Mouse (Mus musculus): ENCODE measurements around the gene Cyp27a1.

Gene Cyp27a1
- long read RNA-seq, experiment 1, partial matches to known transcripts = 1 of 6 reads
- long read RNA-seq, experiment 1, other reads (novel, unspliced or antisense) = 2 of 6 reads
- long read RNA-seq, experiment 2, partial matches to known transcripts = 0 of 5 reads
- long read RNA-seq, experiment 2, other reads (novel, unspliced or antisense) = 2 of 5 reads

DNA sequence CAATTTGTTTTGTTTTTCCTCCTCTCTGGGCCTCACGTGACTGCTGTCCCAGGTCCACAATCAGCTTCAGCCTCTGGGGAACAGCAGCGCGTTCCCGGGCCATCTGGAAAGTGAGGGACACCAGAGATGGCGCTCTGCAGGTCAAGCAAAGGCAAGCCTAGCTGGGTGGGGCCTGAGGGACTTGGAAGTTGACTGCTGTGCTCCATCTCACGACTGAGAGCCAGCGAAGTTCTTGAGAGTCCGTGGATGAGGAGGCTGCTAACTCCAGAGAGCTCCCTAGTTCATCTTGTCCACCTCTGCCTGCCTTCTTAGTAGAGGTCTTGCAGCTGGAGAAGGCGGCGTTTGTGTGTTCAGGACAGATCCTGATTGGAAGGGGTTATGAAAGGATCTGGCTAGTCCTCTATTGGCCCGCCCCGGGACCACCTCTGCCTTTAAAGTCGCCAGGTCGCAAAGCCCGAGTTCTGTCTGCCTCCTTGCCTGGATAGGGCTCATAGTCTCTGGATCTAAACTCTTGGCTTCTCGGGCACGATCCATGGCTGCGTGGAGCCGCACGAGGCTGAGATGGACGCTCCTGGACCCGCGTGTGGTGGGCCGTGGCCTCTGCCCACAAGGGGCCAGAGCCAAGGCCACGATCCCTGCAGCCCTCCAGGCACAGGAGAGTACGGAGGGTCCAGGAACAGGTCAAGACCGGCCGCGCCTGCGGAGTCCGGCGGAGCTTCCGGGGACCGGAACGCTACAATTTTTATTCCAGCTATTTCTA, at the start of gene Cyp27a1:
TSS of gene Cyp27a1 (plus strand) at position 476 of the 760 bp plus-strand sequence.
- intact Hi-C loops (cut with DNase I) = loop anchor here (10.0 kb wide), 1 partner anchor 78 kb away; no protein-coding TSS in a partner anchor

DNA sequence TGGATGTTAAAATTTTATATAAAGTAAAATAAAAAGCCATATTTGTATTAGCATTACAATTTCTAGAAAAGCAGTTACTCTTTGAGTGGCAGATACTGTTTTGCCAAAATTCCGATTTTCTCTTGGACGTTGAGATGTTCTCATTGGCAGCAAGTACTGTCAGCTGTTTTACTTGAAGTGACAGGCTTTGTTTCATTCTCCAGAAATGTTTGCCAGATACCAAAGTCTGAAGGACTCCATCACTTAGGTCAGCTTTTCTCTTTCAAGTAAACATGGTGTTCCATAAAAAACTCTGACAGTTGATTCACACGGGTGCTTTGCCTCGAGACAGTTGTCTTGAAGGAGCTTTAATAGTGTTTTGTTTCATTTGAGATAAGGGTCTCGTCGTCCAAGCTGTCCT, 48.2 kb upstream of the Cyp27a1 start:
- intact Hi-C loops (cut with DNase I) = no loop called here

DNA sequence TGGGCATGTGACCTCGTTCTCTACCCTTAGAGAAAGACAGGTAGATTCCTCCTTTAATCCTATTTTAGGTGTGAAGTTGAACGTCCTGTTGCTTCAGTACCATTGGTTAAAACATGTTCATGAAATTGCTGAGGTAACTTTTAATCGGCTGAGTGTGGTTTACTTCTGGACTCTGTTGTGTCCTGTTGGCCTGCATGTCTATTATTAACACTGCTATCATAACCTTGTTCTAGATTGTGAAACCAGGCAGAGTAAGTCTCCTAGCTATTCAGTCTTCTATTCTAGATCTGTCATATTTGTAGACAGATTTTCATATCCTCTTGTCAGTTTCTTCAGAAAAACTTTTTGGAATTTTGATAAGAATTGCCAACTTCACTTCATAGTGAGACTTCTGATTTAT, 45.0 kb upstream of the Cyp27a1 start:
- intact Hi-C loops (cut with DNase I) = no loop called here

DNA sequence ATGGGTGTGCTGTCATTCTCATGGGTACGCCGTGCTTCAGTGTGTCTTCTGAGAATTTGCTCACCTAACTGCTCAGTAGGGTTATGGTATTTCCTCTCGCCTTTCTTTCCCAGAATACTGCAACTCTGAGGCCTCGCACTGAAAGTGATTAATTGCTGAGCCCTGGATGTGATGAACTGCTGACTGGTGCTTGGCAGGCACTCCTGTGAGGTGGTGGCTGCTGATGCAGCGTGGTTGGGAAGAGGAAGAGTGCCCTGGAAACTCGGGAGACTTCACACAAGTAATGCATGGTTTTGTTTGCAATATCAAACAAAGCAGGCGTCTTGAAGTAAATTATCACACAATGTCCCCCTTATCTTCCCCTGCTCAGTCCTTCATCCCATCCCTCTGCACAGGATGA, 40.6 kb upstream of the Cyp27a1 start:
- intact Hi-C loops (cut with DNase I) = no loop called here

DNA sequence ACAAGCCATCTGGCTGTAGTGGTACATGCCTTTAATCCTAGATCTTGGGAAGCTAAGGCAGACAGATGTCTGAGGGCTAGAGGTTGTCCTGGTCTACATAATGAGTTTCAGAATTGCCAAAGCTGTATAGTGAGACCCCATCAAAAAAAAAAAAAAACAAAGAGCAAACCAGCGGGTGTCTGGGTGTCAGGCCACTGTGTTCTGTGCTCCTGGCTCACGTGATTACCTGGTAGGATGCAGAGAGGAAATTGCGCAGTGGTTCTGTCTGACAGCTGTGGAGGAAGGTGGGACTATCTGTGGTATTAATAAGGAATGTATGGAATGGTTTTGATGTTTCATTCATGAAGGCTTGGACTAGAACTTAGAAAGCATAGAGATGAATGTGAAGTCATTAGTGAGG, 36.5 kb upstream of the Cyp27a1 start:
- intact Hi-C loops (cut with DNase I) = no loop called here

DNA sequence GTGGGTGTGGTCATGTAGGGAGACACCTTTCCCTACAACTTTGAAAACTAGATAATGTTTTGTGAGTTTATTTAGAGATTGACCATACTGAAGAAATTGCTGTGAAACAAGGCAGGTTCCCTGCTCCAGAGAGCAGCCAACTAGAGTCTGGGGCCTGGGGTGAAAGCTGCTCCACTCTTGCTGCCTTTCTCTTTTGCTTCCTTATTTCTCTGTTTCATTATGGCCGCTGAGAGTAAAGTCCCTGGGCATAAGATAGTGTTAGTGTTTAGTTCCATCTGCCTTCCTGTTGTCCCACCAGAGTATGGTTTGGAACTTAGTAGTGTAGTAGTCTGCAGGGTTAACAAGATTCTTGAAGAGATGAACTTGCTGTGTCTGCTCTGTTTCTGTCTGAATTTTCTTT, 35.5 kb upstream of the Cyp27a1 start:
- intact Hi-C loops (cut with DNase I) = no loop called here

DNA sequence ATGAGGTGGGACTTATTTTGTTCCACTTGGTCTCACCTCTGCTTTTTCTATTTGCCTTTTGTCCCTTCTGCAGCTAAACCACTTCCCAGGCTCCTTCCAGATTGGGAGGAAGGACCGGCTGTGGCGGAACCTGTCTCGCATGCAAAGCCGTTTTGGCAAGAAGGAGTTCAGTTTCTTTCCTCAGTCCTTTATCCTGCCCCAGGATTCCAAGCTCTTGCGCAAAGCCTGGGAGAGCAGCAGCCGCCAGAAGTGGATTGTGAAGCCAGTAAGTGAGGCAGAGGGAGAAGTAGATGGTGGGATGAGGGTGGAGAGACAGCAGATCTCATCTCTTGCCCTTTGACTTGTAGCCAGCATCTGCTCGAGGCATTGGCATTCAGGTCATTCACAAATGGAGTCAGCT, 26.2 kb upstream of the Cyp27a1 start:
- intact Hi-C loops (cut with DNase I) = no loop called here

DNA sequence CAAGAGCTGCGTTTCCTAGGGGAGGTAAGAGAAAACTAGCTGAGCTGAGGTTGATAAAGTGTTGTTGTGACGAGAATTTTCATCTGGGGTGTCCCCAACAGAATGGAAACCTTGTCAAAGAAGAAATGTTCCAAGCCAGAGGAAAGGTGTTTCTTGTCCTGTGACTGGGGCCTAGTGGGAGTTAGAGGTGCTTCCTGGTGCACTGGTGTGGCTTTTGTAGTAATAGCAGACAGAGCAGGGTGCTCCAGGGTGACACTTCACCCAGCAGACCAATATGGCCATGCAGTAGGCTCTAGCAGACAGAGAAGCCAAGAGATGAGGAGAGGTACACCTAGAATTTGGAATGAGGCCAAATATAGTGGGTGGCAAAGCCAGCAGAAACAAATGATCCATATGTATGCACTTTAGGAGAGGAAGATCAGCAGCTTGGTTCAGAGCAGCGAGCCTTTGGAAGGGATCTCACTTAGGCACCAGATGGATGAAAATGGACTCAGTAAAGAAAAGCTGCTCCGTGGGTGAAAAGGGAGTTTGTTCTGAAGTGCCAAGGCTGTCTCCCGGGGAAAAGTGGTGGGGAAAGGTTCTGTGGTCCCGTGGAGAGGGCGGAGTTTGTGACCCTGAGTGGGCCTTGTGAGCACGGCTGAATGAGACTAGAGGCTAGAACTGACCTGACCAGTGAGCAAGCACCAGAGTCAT, 19.3 kb upstream of the Cyp27a1 start:
- intact Hi-C loops (cut with DNase I) = no loop called here

DNA sequence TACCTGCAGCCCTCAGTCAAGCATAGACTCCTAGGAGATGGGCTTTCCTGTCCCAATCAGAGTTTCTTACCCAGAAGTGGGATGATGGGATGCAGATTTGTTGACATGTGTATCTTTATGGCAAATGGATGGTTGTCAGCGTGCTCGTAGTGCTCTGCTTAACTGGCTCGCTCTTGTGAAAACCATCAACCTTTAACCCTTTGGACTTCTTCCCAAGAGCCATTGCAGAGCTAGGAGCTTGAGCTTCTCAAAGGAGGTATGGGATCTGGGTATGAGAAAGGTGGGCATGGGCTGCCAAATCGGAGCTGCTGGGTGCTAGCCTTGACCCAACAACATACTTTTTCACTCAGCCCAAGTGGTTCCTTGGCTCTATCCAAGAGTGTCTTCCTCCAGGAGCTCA, 17.5 kb upstream of the Cyp27a1 start:
- intact Hi-C loops (cut with DNase I) = no loop called here

DNA sequence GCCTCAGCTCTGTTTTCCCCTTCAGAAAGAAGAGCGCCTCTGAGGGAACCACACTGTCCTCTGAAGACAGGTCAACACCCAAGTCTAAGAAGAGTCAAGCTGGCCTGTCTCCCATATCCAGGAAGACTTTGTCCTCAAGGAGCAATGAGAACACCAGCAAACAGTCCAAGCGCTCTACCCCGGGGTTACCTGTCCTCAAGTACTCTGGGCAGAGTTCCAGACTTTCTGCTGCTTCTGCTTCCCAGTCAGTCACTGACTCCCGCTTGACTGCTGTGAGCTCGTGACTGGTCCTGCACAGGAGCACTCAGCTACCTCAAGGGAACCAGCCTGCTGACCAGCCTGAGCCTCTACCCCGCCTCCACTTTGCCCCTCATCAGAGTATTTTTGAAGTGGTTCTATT, 16.0 kb upstream of the Cyp27a1 start:
- intact Hi-C loops (cut with DNase I) = no loop called here

DNA sequence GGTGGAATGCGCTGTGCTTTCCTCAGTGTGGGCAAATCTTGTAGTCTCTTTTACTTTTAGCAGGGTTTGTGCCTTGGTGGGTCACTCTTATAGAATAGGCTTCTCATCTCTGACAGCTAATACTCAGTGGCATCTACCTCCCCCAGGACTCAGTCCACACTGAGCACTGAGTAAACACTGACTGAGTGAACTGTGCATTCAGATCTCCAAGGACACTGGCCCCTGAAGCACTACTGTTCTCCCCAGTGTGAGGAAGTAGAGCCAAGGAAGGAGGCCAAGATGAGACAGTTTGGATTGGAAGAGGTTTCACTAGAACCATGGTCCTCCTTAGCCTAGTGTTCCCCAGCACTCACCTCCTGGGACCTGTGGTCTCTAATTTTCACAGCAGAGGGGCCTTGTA, 15.0 kb upstream of the Cyp27a1 start:
- intact Hi-C loops (cut with DNase I) = no loop called here

DNA sequence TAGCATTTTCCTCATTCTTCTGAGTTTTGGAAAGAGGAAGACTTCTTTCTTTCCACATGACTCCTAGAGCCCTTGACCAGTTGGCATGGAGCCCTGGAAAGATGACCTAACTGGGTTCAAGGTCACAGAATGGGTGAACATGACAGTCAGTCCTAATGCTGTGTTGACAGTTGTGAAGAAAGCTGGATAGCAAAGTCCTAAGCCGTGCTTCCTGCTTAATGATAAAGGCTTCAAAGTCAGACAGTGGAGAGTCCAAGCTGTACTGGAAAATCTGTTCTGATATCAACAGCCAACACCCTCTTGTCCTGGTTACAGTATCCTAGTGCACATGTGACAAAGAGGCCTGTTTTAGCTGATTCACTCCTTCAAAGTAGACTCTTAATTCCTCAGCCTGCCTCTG, 14.6 kb upstream of the Cyp27a1 start:
- intact Hi-C loops (cut with DNase I) = no loop called here

DNA sequence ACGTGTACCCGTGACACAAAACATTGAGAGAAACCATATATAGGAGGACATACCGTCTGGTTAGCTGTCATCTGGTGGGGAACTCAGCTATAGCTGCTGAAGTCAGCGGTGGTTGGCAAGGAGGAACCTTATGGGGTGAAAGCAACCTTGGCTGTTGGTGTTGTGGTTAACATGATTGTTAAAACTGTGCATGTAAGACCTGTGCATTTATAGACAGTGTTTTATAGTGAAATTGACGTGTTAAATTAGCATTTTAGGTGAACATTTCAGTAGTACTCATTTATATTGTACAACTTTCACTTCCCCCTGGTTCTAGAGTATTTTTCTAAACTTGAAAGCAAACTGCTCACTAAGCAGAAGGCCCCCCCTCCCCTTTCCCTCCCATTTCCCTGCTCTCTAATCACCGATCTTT, 11.2 kb upstream of the Cyp27a1 start:
- intact Hi-C loops (cut with DNase I) = no loop called here

DNA sequence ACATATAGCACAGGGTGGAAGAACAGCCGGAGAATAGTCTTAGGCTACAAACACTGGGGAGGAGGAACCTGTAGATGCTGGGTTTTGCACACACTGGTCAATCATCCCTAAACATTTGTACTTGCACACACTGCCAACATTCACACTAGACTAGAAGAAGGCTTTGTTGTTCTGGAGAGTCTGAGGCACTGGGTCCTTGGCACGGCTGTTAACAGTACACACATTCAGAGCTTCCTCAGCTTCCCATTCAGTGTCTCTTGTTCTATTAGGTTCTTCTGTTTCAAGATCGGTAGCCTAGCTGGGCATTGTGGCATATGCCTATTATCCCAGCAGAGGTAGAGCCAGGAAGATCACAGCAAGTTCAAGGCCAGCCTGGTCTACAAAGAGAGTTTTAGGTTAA, 9.2 kb upstream of the Cyp27a1 start:
- intact Hi-C loops (cut with DNase I) = no loop called here

DNA sequence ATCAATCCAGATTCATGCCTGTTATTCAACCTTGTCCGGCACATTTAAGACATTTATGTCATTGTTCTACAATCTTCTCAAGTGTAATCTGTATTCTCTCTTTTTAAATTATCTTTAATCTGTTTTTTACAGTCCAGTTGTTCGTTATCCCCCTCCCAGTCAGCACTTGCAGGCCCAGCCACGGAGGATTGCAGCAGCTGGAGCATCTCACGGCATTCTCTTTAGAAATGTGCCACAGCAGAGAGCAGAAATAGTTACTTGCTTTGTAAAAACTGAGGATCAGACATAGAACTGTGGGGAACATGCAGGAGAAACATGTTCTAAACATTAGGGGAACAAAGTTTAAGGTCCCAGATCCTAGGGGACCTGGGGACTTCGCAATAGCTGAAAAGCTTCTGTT, 8.4 kb upstream of the Cyp27a1 start:
- intact Hi-C loops (cut with DNase I) = no loop called here

DNA sequence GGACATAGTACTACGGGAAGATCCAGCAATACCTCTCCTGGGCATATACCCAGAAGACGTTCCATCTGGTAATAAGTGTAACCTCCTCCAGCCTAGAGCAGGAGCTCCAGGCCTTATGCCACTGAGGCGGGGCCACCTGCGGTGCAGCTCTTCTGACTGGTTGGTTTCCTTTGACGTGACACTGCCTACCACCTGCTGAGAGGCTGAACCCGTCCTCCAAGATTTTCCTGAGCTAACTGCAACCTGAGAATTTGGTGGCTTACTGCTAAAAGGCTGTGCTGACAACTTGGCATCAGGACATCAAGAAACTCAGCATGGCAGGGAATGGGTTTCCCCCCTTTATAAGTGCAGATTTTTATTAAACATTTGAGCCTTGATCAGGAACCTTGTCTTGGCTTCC, 3.8 kb upstream of the Cyp27a1 start:
- intact Hi-C loops (cut with DNase I) = no loop called here

DNA sequence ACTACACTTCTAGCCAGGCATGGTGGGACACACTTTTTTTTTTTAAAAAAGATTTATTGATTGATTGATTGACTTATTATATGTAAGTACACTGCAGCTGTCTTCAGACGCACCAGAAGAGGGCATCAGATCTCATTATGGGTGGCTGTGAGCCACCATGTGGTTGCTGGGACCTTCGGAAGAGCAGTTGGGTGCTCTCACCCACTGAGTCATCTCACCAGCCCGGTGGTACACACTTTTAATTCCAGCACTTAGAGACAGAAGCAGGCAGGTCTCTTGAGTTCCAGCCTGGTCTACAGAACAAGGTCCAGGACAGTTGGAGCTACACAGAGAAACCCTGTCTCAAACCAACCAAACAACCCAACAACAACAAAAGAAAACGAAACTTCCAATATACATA, 1.3 kb upstream of the Cyp27a1 start:
- intact Hi-C loops (cut with DNase I) = loop anchor here (10.0 kb wide), 1 partner anchor 77 kb away; no protein-coding TSS in a partner anchor

DNA sequence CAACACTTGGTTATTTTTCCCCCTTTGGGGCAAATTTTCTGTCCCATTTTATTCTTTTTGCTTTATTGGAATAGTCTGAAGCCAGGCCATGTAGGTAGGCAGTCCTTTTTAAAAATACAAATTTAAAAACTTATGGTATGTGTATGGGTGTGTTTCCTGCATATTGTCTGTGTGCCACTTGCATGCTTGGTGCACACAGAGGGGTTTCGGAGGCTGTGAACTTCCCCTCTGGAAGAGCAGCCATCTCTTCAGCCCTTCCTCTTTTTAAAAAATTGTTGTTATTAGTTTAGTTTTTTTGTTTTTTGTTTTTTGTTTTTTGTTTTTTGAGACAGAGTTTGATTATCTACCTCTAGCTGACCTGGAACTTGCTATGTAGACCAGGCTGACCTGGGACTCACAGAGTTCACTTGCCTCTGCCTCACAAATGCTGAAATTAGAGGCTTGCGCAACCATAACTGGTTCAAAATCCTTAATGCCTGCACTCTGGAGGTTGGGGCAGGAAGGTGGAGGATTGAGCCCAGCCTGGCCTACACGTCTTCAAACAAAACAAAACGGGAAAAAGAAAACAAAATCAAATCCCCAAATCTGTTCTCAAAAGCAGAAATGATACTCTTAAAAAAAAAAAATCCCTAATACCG, 794 bp upstream of the Cyp27a1 start:
- intact Hi-C loops (cut with DNase I) = loop anchor here (10.0 kb wide), 1 partner anchor 78 kb away; no protein-coding TSS in a partner anchor

DNA sequence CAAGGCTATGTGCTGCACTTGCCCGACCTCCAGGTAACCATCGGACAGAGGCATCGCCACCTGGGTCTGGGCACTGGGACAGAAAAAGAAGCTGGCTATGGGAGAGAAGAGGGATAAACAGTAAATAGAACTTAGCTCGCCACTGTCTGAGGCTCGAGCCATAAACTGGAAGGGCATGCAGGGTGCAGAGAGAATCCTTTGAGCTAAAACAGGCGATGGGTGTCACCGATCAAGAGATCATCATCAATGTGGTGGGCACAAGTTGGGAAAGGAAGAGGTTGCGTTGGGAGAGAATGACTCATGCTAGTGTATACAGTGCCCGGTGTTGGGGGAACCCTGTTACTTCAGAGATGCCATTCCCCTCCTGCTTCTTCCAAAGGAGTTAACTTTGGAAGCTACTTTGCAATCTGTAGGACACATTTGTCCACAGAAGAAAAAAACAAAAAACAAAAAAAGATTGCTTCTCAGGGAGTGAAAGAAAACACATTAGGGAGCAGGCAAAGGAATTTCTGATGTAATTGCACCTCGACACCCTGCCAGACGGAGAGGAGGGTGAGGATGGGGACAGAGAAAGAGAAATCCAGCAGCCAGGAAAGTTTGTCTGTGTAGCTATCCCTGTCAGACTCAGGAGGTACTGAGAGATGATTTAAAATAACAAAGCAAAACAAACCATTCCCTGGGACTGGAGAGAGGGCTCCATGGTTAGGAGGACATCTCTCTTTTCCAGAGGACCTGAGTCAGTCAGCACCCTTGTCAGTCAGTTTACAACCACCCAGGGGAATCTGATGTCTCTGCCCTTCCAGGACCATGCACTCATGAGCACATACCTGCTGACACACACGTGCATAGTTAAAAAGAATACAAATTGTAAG, 721 bp downstream of the Cyp27a1 start:
- intact Hi-C loops (cut with DNase I) = loop anchor here (10.0 kb wide), 1 partner anchor 79 kb away; no protein-coding TSS in a partner anchor

DNA sequence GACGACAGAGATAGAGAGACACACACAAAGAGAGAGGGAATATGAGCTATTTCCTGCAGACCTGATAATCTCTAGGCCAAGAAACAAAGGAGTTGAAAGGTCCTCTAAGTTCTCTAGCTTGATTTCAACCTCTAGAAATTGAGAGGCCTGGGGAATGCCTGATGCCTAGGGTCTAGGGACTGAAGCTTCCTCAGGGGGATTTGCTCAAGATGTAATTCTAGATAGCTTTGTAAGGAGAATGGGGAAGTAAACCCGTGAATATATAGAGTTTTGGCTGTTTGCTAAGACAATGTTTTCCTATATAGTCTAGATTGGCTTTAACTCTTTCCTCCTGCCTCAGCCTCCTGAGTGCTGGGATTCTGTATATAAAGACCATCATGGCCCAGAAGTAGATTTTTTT, 1.6 kb downstream of the Cyp27a1 start:
- intact Hi-C loops (cut with DNase I) = loop anchor here (10.0 kb wide), 1 partner anchor 80 kb away; no protein-coding TSS in a partner anchor

DNA sequence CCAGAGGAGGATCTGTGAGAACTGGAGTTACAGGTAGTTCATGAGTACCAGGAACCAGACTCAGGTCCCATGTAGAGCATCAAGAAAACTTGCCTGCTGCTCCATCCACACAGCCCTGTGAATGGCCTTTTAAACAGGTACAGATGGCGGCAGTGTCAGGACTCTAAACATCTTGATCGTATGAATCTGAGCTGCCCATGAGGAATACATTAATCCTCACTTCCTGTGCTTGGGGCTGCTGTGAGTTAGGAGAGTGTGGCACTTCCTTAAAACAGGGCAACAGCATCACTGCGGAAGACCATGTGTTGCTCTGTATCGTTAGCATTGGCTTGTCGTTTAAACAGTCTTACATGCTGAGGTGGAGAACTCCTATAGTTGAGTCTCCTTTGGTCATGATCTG, 2.1 kb downstream of the Cyp27a1 start:
- intact Hi-C loops (cut with DNase I) = loop anchor here (10.0 kb wide), 1 partner anchor 81 kb away; no protein-coding TSS in a partner anchor

All from adrenal gland (tissue).